Mouse (Mus musculus): ENCODE measurements around the gene Tie1. TPM values are rescaled to one million over a fixed set of nuclear protein-coding genes. Genes with fewer than 3 reads are reported as not detected.

Tie1 gene
- 11.4 and 13.4 TPM in 2 replicates for polyA plus RNA-seq (2012; rRNA removed; ENCODE audit: low replicate concordance)

DNA sequence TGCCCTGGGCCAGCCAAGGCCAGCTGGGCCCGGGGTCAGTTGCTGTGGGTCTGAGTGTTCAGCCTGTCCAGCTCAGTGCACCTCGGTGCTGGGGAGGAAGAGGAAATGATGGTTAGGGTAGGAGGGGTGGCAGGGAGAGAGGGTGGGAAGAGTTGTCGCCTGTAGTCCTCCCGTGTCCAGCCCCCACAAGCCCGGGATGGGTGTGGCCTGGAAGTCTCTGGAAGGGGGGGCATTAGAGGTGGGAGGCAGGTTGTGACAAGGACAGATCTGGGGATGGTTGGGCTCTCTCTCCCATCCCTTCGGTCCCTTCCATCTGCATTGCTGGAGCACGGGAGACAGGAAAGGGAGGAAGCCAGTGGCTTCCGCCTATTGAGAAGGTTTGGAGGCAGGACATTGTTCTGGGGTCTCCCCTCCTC lies at the start of gene Tie1:
Gene Tie1 (minus strand): TSS at position 345 of the 416 bp plus-strand sequence.

DNA sequence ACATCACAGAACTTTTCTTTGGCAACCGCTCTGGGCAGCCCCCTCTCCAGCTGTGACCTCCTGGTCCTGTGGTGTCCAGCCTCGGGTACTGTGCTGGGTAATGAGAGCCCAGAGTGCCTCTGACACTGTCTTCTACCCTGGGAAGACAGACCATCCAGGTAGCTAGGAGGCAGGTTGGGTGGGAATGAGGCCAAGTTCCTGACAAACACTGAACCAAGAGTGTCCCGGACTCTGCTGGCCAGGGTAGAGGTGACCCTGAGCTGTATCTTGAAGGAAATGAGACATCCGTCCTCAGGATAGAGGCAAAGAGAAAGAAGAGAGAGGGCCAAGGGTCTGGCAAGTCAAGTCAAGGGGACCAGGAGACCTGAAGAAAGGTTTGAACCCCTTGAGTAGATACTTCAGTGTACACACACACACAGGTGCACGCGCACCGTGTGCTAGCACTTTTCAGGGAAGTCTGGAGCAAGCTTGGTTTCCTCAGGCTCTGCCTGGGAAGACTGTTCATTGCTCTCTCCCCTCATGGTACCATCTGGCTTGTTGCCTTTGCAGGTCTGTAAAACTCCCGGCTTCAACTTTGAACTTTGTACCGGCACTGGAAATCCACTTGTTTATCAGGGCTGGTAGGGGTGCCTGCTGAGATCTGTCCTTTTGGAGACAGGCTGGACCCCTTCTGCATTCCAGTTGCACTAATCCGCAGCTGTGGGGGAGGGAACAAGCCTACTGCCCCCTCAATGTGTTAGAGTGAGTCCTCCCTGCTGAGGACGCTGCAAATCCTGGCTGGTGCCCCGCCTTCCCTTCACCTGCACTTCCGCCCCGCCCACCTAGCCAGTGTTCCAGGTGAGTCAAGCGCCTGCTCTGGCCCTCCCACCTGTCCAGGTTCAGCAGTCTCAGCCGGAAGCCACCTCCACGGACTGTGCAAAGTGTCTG lies 36.8 kb upstream of the Tie1 start, which contains the start of gene 2610528J11Rik:
Gene 2610528J11Rik (plus strand): TSS at position 592 of the 927 bp plus-strand sequence.

DNA sequence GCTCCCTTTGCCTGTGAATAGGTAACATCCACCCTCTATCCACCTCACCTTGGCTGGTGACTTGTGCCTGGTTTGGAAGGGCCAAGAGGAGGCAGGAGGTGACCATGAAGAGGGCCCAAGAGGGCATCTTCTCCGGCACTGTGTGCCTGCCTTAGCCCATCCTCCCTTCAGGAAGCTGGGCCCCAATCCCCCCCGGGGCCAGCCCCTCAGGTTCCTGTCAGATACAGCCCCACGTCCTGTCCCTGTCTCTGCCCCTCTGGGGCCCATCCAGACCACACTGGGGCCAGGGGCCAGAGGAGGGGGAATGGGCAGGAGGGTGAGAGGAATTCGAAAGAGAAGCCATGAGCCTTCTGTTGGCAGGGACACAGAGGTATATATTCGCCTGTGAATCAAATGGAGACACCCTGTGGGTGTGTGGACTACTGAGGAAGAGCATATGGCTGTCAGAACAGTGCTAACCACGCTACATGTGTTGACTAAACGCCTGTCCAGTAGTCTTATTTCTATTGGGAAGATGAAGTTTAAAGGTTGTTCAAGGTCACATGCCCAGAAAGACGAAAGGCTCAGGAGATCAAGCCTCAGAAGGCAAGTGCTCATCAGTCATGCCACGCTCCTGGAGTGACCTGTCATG lies 32.4 kb downstream of the Tie1 start, which contains the start of gene Mpl:
Gene Mpl (minus strand): TSS at position 169 of the 631 bp plus-strand sequence.

DNA sequence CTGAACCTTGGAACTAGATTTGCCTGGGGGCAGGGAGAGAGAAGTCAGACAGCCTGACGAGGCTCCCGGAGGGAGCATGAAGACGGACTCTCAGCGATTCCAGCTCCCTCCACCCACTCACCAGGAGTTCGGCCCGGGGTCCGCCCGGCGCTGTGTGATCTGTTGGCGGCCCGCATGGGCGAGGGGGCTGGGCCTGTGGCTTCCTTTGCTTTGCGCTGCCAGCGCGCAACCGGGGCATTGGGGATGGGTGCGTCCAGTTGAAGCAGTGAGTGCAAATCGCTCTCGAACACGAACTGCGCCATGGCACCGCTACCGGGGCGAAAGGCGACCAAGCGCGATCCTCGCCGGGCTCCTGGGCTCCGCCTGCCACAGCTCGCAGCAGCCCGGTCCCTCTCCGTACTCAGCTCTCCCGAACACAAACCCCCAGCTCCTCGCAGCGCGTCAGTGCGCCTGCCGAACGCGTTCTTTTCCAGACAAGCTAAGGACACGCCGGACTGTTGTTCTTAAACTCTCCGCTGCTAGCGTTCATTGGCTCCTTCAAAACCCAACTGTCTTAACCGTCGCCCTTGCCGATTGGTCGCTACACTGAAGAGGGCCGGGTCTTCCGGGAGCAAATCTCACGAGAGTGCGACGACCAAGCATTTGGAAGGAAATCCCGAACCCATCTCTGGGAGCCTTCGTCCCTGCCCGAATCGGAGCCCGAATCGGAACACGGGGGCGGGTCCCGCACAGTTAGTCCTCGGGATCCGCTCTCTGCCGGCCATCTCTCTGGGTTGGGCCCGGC lies 52.8 kb downstream of the Tie1 start, which contains the start of gene Cdc20:
Gene Cdc20 (minus strand): TSS at position 533 of the 784 bp plus-strand sequence.

DNA sequence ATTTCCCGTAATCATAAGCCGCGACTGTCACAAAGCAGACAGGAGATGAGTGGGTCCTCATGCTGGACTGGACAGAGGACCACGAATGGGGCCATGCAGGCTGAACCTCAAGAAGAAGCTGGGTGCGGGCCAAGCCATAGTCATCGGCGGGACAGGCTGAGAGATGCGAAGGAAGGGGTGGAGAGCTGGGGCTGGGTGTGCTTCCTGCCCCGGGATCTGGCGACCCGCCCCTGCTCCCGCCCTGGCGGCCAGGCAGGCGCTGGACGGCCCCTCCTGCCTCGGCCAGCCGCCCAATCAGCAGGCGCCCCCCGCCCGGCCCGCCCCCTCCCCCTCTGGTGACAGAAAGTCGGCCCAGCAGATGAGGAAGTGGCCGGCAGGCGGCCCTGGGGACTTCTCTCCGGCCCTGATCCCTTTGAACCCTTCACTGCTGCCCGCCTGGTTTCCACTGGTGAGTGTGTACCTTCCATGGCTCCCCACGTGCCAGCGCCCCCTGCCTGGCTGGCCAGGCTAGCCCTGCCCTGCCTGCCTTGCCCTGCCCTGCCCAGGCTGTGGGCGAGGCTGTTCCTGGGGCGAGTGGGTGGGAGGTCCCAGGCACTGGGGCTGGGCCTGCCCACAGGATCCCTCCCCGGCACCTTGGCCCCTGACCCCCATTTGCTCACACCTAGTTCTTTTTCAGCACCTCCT lies 62.0 kb downstream of the Tie1 start, which contains the start of gene Elovl1:
Gene Elovl1 (plus strand): TSS at position 326 of the 684 bp plus-strand sequence.

Other genes starting within 250 kb of the Tie1 start
- gene Ptprf, start 198.7 kb downstream of the Tie1 start, polyA plus RNA-seq (2012; rRNA removed; ENCODE audit: low replicate concordance), result 136 and 150 TPM in 2 replicates
- gene Szt2, start 80.8 kb downstream of the Tie1 start, polyA plus RNA-seq (2012; rRNA removed; ENCODE audit: low replicate concordance), result 29.0 and 35.2 TPM in 2 replicates
- 13.4 and 14.1 TPM in 2 replicates for gene Med8, start 80.7 kb downstream of the Tie1 start, polyA plus RNA-seq (2012; rRNA removed; ENCODE audit: low replicate concordance)
- gene Elovl1, start 62.0 kb downstream of the Tie1 start, polyA plus RNA-seq (2012; rRNA removed; ENCODE audit: low replicate concordance), result 190 and 291 TPM in 2 replicates
- gene Cdc20, start 52.7 kb downstream of the Tie1 start, polyA plus RNA-seq (2012; rRNA removed; ENCODE audit: low replicate concordance), result 30.1 and 32.3 TPM in 2 replicates
- gene Mpl, start 32.5 kb downstream of the Tie1 start, polyA plus RNA-seq (2012; rRNA removed; ENCODE audit: low replicate concordance), result 0.09 TPM in 1 of 2 replicates, not detected in the other
- gene 2610528J11Rik, start 36.9 kb upstream of the Tie1 start, polyA plus RNA-seq (2012; rRNA removed; ENCODE audit: low replicate concordance), result 123 and 172 TPM in 2 replicates
- gene Tmem125, start 54.0 kb upstream of the Tie1 start, polyA plus RNA-seq (2012; rRNA removed; ENCODE audit: low replicate concordance), result 39.9 and 58.3 TPM in 2 replicates
- 0.09 TPM in 1 of 2 replicates, not detected in the other for gene Cfap57, start 130.7 kb upstream of the Tie1 start, polyA plus RNA-seq (2012; rRNA removed; ENCODE audit: low replicate concordance)
- 5.3 and 6.0 TPM in 2 replicates for gene Ebna1bp2, start 130.7 kb upstream of the Tie1 start, polyA plus RNA-seq (2012; rRNA removed; ENCODE audit: low replicate concordance)
- not detected in 2 replicates for gene Olfr62, start 168.9 kb upstream of the Tie1 start, polyA plus RNA-seq (2012; rRNA removed; ENCODE audit: low replicate concordance)
- not detected in 2 replicates for gene Olfr1342, start 202.7 kb upstream of the Tie1 start, polyA plus RNA-seq (2012; rRNA removed; ENCODE audit: low replicate concordance)
- not detected in 2 replicates for gene Olfr1341, start 213.5 kb upstream of the Tie1 start, polyA plus RNA-seq (2012; rRNA removed; ENCODE audit: low replicate concordance)
- not detected in 2 replicates for gene Olfr1340, start 230.1 kb upstream of the Tie1 start, polyA plus RNA-seq (2012; rRNA removed; ENCODE audit: low replicate concordance)
- gene Olfr1339, start 242.1 kb upstream of the Tie1 start, polyA plus RNA-seq (2012; rRNA removed; ENCODE audit: low replicate concordance), result not detected in 2 replicates

Measured in duodenum, adult 2 months (tissue).